Mouse (Mus musculus): ENCODE results near the gene Lsmem1. TPM values are rescaled to one million over a fixed set of nuclear protein-coding genes. Genes with fewer than 3 reads are reported as not detected.
A peak's percentile ranks its signal among the peaks of the same experiment; 100 is the strongest.

Lsmem1 gene
- total and polyA plus RNA-seq, 2 experiments from 2014 or later, result not detected

DNA sequence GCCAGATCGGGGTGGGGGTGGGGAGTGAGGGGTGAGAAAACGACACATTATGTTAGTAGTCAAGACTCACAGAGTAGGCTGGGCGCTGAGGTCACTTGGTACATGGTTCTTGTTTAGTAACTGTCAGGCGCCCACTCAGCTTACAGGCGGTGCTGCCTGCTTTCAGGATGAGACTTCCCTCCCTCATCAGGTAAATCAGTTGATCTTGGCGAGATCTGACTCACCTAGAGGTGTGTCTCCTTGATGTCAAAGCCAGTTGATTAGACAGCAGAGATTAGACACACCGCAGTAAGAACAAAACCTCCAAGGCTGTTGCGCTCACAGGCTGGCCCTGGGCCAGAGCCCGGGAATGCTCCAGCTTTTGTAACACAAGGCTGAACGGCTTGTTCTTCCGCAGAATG lies 44.5 kb upstream of the Lsmem1 start:
- Histone ChIP-seq H3K4me2 (ENCODE audit: low read depth, low read length, poor library complexity, severe bottlenecking) (no peak overlapping the region), H3K4me1 (ENCODE audit: insufficient read depth, low read length) (no peaks in the 10 kb centered on the region), H3K27me3 (ENCODE audit: insufficient read depth, low read length) (no peaks in the 10 kb centered on the region), H3K4me3 (ENCODE audit: low read depth, low read length) (no peak overlapping the region), H3K36me3 (ENCODE audit: insufficient read depth, low read length) (no peaks in the 10 kb centered on the region), H3K9ac (replicated peaks; ENCODE audit: low read length, poor library complexity, severe bottlenecking) (no peak overlapping the region), H3K9me3 (ENCODE audit: low read length) (no peaks in the 10 kb centered on the region), H3K27ac (ENCODE audit: low read depth, low read length) (no peak overlapping the region)
- TF ChIP-seq CTCF (IDR thresholded peaks at IDR 0.05), result no peak
- peak; percentile 42 for DNase-seq (ENCODE audit: low spot score)
- no peak for ATAC-seq (ENCODE audit: low FRiP score)
- 44% methylated on average over 11 of the region's 11 CpGs for WGBS

DNA sequence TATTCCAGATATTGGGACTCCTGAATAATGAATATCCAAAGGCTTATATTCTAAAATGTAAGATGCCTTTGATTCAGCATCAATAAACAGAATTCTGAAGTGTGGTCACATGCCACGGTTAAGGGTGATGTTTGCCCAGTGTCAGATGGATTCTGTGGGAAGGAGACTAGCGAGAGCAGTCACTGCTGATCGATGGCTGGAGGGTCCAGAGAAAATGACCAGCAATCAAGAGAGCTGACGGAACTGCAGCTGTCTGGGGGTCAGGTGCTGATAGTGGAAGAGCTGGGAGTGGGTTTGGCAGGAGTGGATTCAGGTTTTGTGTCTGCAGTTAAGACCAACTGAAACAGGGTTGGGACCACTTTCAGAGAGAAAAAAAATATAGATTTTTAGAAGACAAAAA lies 44.0 kb upstream of the Lsmem1 start:
- Histone ChIP-seq H3K27ac (ENCODE audit: low read depth, low read length) (no peak overlapping the region), H3K4me3 (ENCODE audit: low read depth, low read length) (no peak overlapping the region), H3K4me2 (ENCODE audit: low read depth, low read length, poor library complexity, severe bottlenecking) (no peak overlapping the region), H3K4me1 (ENCODE audit: insufficient read depth, low read length) (no peaks in the 10 kb centered on the region), H3K36me3 (ENCODE audit: insufficient read depth, low read length) (no peaks in the 10 kb centered on the region), H3K9me3 (ENCODE audit: low read length) (no peaks in the 10 kb centered on the region), H3K27me3 (ENCODE audit: insufficient read depth, low read length) (no peaks in the 10 kb centered on the region), H3K9ac (replicated peaks; ENCODE audit: low read length, poor library complexity, severe bottlenecking) (no peak overlapping the region)
- no peak for TF ChIP-seq CTCF (IDR thresholded peaks at IDR 0.05)
- 84% methylated on average over 4 of the region's 4 CpGs for WGBS
- ATAC-seq (ENCODE audit: low FRiP score), result no peak
- DNase-seq (ENCODE audit: low spot score), result no peak

DNA sequence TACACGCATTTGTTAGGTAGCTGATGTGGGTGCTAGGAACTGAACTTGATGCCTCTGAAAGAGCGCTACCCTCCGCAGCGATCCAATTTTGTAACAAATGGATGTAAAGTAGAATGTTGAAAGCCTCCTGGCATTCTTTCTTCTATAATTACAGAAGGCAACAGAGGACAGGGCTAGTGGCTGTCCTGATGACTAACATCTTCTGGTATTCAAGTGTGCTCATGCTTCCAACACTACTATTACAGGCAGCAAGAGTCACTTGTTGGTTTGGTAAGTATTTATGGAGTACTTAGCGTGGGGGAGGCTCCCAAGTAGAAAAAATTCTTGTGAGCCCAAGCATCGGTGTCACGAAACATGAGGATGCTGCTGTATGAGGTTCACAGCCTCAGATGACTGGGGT lies 39.9 kb upstream of the Lsmem1 start:
- TF ChIP-seq CTCF (IDR thresholded peaks at IDR 0.05), result no peak
- Histone ChIP-seq H3K27me3 (ENCODE audit: insufficient read depth, low read length) (no peaks in the 10 kb centered on the region), H3K9ac (replicated peaks; ENCODE audit: low read length, poor library complexity, severe bottlenecking) (no peak overlapping the region), H3K4me3 (ENCODE audit: low read depth, low read length) (no peak overlapping the region), H3K4me1 (ENCODE audit: insufficient read depth, low read length) (no peaks in the 10 kb centered on the region), H3K27ac (ENCODE audit: low read depth, low read length) (no peak overlapping the region), H3K9me3 (ENCODE audit: low read length) (no peaks in the 10 kb centered on the region), H3K36me3 (ENCODE audit: insufficient read depth, low read length) (no peaks in the 10 kb centered on the region), H3K4me2 (ENCODE audit: low read depth, low read length, poor library complexity, severe bottlenecking) (no peak overlapping the region)
- DNase-seq (ENCODE audit: low spot score) (no peak), ATAC-seq (ENCODE audit: low FRiP score) (no peak)
- WGBS, result 96% methylated on average over 7 of the region's 7 CpGs

DNA sequence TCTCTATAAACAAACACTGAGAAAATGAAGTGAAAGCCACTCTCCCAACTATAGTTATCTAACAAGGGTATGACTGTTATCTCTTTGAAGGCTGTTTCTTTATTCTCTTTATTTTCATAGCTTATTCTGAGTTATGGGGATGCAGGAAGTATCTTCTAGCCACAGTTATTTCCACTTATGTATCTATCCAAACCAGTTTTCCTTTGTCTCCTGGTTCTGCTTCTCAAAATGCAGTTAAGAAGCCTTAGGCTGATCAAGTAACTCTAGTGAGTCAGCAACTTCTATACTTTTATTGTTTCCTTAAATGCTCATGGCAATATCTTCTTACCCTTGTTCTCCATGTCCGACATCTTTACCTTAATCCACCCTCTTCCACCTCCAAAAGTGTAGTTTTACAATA lies 32.9 kb upstream of the Lsmem1 start:
- no peak overlapping the region for H3K9ac ChIP-seq (replicated peaks; ENCODE audit: low read length, poor library complexity, severe bottlenecking)
- H3K4me3 ChIP-seq (ENCODE audit: low read depth, low read length), result no peak overlapping the region
- ATAC-seq (ENCODE audit: low FRiP score), result no peak
- H3K4me2 ChIP-seq (ENCODE audit: low read depth, low read length, poor library complexity, severe bottlenecking), result no peak overlapping the region
- WGBS, result 91% methylated on average over 1 of the region's 1 CpGs
- H3K4me1 ChIP-seq (ENCODE audit: insufficient read depth, low read length), result no peaks in the 10 kb centered on the region
- no peak overlapping the region for H3K27ac ChIP-seq (ENCODE audit: low read depth, low read length)
- no peaks in the 10 kb centered on the region for H3K36me3 ChIP-seq (ENCODE audit: insufficient read depth, low read length)
- no peaks in the 10 kb centered on the region for H3K27me3 ChIP-seq (ENCODE audit: insufficient read depth, low read length)
- DNase-seq (ENCODE audit: low spot score), result no peak
- H3K9me3 ChIP-seq (ENCODE audit: low read length), result no peaks in the 10 kb centered on the region
- TF ChIP-seq CTCF (IDR thresholded peaks at IDR 0.05), result no peak

DNA sequence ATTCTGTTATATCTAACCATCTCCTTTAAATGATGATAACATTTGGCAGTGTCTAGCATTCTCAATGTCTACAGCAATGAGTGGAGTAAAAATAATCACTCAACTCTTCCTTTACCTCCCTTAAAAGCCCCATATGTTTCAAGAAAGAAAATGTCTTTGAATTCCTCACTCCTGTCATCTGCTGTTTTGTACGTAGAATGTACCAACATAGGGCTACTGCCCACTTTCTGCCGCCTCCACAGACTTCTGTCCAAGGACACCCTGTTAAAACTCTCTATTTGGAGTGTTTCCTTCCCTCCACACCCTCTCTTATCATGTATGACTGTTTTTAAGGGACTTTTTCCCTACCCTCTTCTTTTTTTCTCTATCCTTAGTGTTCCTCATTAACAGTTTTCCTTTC lies 32.3 kb upstream of the Lsmem1 start:
- WGBS, result 97% methylated on average over 2 of the region's 2 CpGs

DNA sequence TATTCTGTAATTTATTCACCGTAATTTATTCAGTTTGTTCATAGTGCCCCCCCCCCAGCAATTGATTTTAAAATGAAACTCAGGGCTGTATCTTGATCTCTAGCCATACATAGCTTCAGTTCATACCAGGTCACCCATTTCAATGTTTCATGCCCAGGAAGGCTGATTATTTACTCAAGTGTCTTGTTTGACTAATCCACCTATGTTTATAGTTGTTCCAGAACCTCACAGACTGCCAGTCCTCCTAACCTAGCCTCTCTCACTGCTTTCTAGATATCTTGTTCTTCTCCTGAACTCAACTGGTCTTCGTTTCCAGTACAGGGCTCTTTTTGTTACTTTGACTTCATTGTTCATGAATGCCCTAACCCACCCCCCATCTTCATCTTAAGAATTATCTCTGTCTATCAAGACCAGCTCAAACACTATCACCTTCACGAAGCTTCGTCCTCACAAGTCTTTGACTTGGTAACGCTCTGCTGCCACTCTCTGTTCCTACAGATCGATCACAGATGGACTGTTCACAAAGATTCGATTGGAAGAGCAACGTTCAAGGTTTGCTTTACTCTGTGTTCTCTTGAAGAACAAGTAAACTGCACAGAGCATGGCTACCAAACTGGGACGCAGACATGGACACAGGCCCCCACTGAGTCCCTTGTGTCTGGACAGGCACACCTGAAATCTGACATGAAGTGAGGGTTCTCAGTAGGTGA lies 25.0 kb upstream of the Lsmem1 start:
- no peak for ATAC-seq (ENCODE audit: low FRiP score)
- no peak for DNase-seq (ENCODE audit: low spot score)
- Histone ChIP-seq H3K36me3 (ENCODE audit: insufficient read depth, low read length) (no peaks in the 10 kb centered on the region), H3K27me3 (ENCODE audit: insufficient read depth, low read length) (no peaks in the 10 kb centered on the region), H3K4me3 (ENCODE audit: low read depth, low read length) (no peak overlapping the region), H3K9me3 (ENCODE audit: low read length) (no peaks in the 10 kb centered on the region), H3K4me1 (ENCODE audit: insufficient read depth, low read length) (no peaks in the 10 kb centered on the region), H3K27ac (ENCODE audit: low read depth, low read length) (no peak overlapping the region), H3K4me2 (ENCODE audit: low read depth, low read length, poor library complexity, severe bottlenecking) (no peak overlapping the region), H3K9ac (replicated peaks; ENCODE audit: low read length, poor library complexity, severe bottlenecking) (no peak overlapping the region)
- 97% methylated on average over 9 of the region's 9 CpGs for WGBS
- no peak for TF ChIP-seq CTCF (IDR thresholded peaks at IDR 0.05)

More for the DNA sequence above, 32.3 kb upstream of the Lsmem1 start:
- ATAC-seq (ENCODE audit: low FRiP score), result no peak
- no peak overlapping the region for H3K4me3 ChIP-seq (ENCODE audit: low read depth, low read length)
- no peak for TF ChIP-seq CTCF (IDR thresholded peaks at IDR 0.05)
- no peak overlapping the region for H3K9ac ChIP-seq (replicated peaks; ENCODE audit: low read length, poor library complexity, severe bottlenecking)
- H3K27me3 ChIP-seq (ENCODE audit: insufficient read depth, low read length), result no peaks in the 10 kb centered on the region
- no peak for DNase-seq (ENCODE audit: low spot score)
- no peaks in the 10 kb centered on the region for H3K36me3 ChIP-seq (ENCODE audit: insufficient read depth, low read length)
- no peaks in the 10 kb centered on the region for H3K4me1 ChIP-seq (ENCODE audit: insufficient read depth, low read length)
- H3K4me2 ChIP-seq (ENCODE audit: low read depth, low read length, poor library complexity, severe bottlenecking), result no peak overlapping the region
- no peak overlapping the region for H3K27ac ChIP-seq (ENCODE audit: low read depth, low read length)
- no peaks in the 10 kb centered on the region for H3K9me3 ChIP-seq (ENCODE audit: low read length)
